Mouse (Mus musculus) retina, embryonic 14.5 days (tissue): ENCODE measurements around the gene Brca2.

Experiments used
- DNase-seq: peaks from one replicate; pipeline ENCODE4 v3.0.0-alpha.2; 2015; ENCODE audit warnings: low spot score

Brca2 gene

DNA sequence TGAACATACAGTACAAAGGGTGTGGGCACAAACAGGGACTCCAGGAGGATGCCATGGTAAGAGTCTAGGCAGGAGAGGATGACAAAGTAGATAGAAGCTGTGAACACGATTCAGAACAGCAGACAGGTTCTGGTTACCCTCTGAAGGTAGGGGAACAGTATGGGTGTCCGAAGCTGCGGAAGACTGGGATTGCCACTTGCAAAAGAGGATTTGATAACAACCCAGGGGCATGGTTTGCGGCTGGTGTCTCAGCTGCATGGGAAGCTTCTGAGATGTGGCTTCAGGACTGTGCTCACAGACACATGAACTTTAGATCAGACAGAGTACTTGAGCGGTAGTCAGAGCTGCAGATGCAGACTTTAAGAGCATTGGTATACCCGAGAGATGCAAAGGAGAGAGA is 42.0 kb downstream of the Brca2 start:
- no peak for DNase-seq

GRCm38 (mm10) chr5:150566226-150566625 is 43.8 kb downstream of the Brca2 start:
- DNase-seq = no peak

DNA sequence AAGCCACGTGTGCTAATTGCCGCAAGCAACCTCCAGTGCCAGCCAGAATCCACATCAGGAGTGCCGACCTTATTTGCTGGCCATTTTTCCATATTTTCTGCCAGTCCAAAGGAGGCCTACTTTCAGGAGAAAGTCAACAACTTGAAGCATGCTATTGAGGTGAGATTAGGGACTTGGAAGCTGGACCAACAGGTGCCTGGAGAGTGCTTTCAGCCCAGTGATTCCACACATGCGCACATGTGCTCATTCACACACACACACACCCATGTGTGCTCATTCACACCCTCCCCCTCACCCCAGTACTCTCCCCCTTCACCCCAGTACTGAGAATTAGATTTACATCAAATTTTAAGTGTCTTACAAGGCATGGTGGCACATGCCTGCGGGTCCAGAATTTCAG is 44.5 kb downstream of the Brca2 start:
- DNase-seq = no peak

- no peak for DNase-seq
Measured at GRCm38 (mm10) chr5:150570496-150571219, 48.2 kb downstream of the Brca2 start.

- DNase-seq = no peak
Measured at GRCm38 (mm10) chr5:150574403-150574802, 52.0 kb downstream of the Brca2 start.

DNA sequence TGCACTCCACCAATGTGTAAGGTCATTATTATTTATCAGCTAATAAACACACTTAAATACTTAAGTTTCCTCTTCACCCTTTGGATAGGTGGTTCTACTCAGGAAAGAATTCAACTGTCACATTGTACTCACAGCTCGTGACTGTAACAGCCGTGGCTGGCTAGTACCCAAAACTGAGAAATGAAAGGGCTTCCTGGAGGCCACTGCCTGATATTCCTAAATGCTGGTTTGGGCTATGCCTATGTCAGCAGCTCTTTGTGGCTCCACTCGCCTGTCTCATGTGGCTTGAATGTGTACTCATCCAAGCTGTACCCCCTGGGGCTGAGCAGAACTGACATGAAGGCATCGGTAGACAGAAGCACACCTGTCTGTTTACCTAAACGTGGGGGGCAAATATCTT is 52.5 kb downstream of the Brca2 start:
- no peak for DNase-seq

- DNase-seq = no peak
Measured at GRCm38 (mm10) chr5:150576832-150577231, 54.4 kb downstream of the Brca2 start.

- DNase-seq = no peak
Measured at GRCm38 (mm10) chr5:150578613-150579171, 56.3 kb downstream of the Brca2 start.

- DNase-seq = peak; percentile 21
Measured at GRCm38 (mm10) chr5:150581180-150581579, 58.8 kb downstream of the Brca2 start.

GRCm38 (mm10) chr5:150583181-150583580 is 60.8 kb downstream of the Brca2 start:
- DNase-seq = no peak

GRCm38 (mm10) chr5:150583622-150584336 is 61.3 kb downstream of the Brca2 start:
- DNase-seq = no peak

DNA sequence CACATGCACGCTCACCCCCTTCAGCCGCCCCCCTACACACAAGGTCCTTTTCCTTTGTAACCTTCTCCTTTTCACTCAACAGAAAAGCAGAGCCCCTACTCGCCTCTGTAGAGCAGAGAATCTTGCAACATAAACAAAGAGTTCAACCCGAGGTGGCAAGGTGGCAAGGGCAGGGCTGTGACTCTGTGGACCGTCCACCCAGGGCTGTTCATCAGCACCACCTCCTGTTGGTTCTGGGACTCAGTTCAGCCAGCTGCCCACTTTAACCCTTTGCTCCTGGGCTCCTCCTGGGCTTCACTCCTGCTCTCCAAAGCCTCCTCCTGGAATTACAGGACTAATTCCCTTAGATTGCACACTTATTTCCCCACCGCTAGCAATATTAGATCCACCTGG is 61.9 kb downstream of the Brca2 start:
- no peak for DNase-seq

DNA sequence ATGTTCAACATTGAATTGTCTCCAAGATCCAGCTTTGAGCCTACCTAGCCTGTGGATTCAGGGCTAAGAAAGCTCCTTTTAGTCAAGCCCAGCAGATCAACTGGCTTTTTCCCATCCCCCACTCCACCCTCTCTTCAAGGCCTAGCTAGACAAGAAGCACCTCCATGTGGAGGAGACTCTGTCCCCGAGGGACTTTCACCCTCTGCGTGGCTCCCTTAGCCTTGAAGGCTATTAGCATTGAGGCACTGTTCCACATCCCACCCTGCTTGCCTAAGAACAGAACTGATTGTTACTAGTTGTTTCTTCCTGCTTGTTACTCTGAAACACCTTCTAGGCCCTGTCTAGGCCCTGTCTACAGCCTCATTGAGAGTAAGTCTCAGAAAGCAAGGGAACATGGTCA is 67.5 kb downstream of the Brca2 start:
- no peak for DNase-seq

DNA sequence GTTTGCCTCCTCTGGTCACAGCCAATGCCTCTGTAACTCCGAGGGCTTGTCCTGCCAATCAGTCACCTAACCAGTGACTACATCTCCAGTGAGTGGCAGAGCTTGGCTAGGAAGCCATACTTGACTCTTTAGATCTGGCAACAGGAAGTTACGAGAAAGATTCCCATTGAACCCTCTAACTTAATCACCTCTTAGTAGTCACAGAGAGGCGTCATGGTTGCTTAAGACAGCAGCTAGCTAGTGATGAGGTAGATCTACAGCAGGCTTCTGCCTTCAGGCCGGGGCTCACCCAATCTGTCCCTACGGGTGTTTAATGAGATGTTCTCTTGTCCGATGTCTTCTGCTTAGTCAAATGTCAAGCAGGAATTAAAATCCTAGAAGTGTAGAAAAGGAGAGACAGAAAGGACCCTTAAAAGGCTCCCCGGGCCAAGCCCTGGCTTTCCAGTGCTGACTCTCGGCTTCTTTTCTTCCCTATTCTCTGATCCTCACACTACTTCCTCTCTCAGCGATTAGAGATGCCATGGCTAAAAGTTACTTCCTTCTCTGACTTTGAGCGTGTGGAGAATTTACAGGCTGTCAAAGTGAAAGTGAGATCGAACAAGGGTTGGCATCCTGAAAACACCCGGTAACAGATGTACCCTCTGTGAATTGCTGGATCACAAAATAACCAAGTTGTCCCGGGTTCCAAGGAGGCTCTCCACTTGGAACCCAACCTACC is 69.9 kb downstream of the Brca2 start:
- DNase-seq = no peak

GRCm38 (mm10) chr5:150592904-150593755 is 70.7 kb downstream of the Brca2 start:
- DNase-seq = no peak

DNA sequence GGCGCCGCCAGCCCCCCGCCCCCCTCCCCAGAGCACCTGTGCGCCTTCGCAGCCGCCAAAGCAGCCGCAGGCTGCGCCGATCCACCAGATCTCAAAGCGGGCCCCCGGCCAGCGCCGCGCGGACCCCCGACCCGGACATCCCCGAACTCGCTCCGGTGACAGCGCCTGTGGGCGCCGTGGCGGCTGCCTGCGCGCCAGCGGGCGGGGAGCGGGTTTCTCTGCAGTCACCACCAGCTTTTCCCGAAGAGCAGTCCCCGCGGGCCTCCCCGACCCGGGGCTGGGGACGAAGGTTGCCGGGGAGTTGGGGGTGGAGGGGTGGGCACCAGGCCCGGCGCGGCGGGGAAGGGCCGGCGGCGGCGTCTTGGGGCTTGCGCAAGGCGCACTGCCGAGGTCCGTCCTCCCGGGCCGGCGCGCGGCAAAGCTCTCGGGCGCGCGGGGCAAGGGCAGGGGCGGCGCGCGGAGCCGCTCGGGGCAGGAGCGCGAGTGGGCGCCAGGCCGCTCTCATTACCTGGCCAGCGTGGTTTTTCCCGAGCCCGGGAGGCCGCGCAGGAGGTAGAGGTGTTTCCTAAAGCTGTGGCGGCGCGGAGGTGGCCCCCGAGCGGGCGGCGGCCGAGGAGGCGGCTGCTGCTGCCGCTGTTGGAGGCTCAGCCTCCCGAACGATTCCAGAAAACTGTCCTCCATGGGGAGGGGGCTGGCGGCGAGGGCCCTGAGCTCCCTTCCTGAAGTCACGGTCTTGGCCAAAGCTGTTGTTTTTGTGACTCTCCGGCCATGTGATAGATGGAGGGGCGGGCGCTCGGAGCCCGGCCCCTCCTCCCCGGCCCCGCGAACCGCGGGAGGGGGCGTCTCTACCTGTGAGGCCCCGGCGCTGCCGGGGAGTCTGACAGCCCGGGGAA is 71.6 kb downstream of the Brca2 start:
- DNase-seq = peak; percentile 50

- peak; percentile 43 for DNase-seq
Measured at GRCm38 (mm10) chr5:150594649-150595339, 72.4 kb downstream of the Brca2 start.

- no peak for DNase-seq
Measured at GRCm38 (mm10) chr5:150595366-150596016, 73.1 kb downstream of the Brca2 start.

DNA sequence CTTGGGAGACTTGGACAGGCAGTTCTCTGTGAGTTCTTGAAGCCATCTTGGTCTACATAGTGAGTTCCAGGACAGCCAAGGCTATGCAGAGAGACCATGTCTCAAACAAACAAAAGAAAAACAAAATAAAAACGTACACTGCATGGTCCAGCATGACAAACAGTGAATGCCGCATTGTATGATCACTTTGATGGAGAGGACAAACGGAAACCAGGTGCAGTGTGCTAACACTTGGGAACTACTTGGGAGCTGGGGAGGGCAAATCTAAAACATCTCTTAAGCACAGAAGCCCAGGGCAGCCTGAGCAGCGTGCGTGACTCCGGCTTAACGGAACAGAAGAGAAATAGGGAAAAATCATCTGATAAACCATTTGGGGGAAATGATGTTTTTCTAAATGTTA is 74.7 kb downstream of the Brca2 start, which contains the start of gene N4bp2l1:
Gene N4bp2l1, minus strand, starts transcription at position 101 of the 400 bp plus-strand sequence.
- DNase-seq = no peak
